Mouse (Mus musculus) embryonic facial prominence, embryonic 11.5 days (tissue): ENCODE data around the gene Cdca7l. TPM values are rescaled to one million over a fixed set of nuclear protein-coding genes. Genes with fewer than 3 reads are reported as not detected.

Experiments
- ATAC-seq: fragments of 200-750 bp; cut with Nextera tagmentation; replicated peaks from 2 replicates; pipeline ENCODE4 v1.8.0; 2017; ENCODE audit warnings: low read depth; ENCODE audit not compliant: insufficient number of reproducible peaks, low FRiP score, low TSS enrichment
- DNase-seq: peaks from one replicate; pipeline ENCODE4 v3.0.0-alpha.2; 2015; ENCODE audit warnings: low spot score
- H3K27ac ChIP-seq: fragments of 300-500 bp; sonication (generic); replicated peaks from 2 replicates; pipeline ENCODE4 v1.5.1; 2014; ENCODE audit warnings: mild to moderate bottlenecking, low read depth, low read length, control low read depth
- H3K27me3 ChIP-seq: fragments of 300-500 bp; sonication (generic); 2 replicates; pipeline ENCODE4 v1.6.1; 2014; ENCODE audit warnings: mild to moderate bottlenecking, low read length, moderate library complexity, mixed read lengths; ENCODE audit not compliant: control insufficient read depth, insufficient read depth
- H3K36me3 ChIP-seq: fragments of 300-500 bp; sonication (generic); replicated peaks from 2 replicates; pipeline ENCODE4 v1.6.1; 2014; ENCODE audit warnings: low read depth, mild to moderate bottlenecking, low read length, moderate library complexity, mixed read lengths; ENCODE audit not compliant: control insufficient read depth, insufficient read depth
- H3K4me1 ChIP-seq: fragments of 300-500 bp; sonication (generic); 2 replicates; pipeline ENCODE4 v1.6.1; 2014; ENCODE audit warnings: low read length, mixed read lengths; ENCODE audit not compliant: control insufficient read depth, insufficient read depth
- H3K4me2 ChIP-seq: fragments of 300-500 bp; sonication (generic); 2 replicates; pipeline ENCODE4 v1.6.1; 2014; ENCODE audit warnings: low read depth, mild to moderate bottlenecking, control low read depth, low read length, moderate library complexity
- H3K4me3 ChIP-seq: fragments of 300-500 bp; sonication (generic); 2 replicates; pipeline ENCODE4 v1.5.1; 2014; ENCODE audit warnings: low read depth, low read length, control low read depth
- H3K9ac ChIP-seq: fragments of 300-500 bp; sonication (generic); replicated peaks from 2 replicates; pipeline ENCODE4 v1.6.1; 2014; ENCODE audit warnings: mild to moderate bottlenecking, control low read depth, low read length
- H3K9me3 ChIP-seq: fragments of 300-500 bp; sonication (generic); replicated peaks from 2 replicates; pipeline ENCODE4 v1.6.1; 2016; ENCODE audit warnings: mild to moderate bottlenecking, low read length, inconsistent platforms, mixed read lengths; ENCODE audit not compliant: control insufficient read depth
- WGBS: fragments of 180-500 bp; shearing (Covaris S2); extraction: QIAGEN DNeasy Blood & Tissue Kit; methylation state at CpG from one replicate; pipeline ENCODE4 v1.1.7; 2014; 5-methylcytosine and 5-hydroxymethylcytosine counted together
- polyA plus RNA-seq: library from polyadenylated mRNA; unstranded; fragments of >200 nt; fragmentation: Nextera tagmentation; extraction: Ambion mirVana; gene quantifications from 2 replicates; pipeline ENCODE4 v1.2.1, GENCODE M21; 2014

Cdca7l gene
- polyA plus RNA-seq, 1 experiment from 2014 or later, result 47.1 TPM

- Histone ChIP-seq H3K9ac (no peak overlapping the region), H3K27me3 (no peaks in the 10 kb centered on the region; the same call in 1 of the 2 replicates), H3K4me2 (no peak overlapping the region), H3K4me1 (no peaks in the 10 kb centered on the region), H3K27ac (no peak overlapping the region), H3K4me3 (no peak overlapping the region), H3K9me3 (no peaks in the 10 kb centered on the region), H3K36me3 (no peaks in the 10 kb centered on the region)
- ATAC-seq, result no peak
- WGBS, result 46% methylated on average over 2 of the region's 2 CpGs
- no peak for DNase-seq
Measured at GRCm38 (mm10) chr12:117770211-117770610, 33.9 kb upstream of the Cdca7l start.

- DNase-seq (no peak), ATAC-seq (no peak)
- Histone ChIP-seq H3K36me3 (no peaks in the 10 kb centered on the region), H3K4me2 (no peak overlapping the region), H3K9me3 (no peaks in the 10 kb centered on the region), H3K27me3 (no peaks in the 10 kb centered on the region; the same call in 1 of the 2 replicates), H3K4me1 (no peaks in the 10 kb centered on the region), H3K4me3 (no peak overlapping the region), H3K9ac (no peak overlapping the region), H3K27ac (no peak overlapping the region)
- WGBS, result 86% methylated on average over 4 of the region's 4 CpGs
Measured at GRCm38 (mm10) chr12:117771156-117771555, 32.9 kb upstream of the Cdca7l start.

- Histone ChIP-seq H3K4me1 (no peaks in the 10 kb centered on the region), H3K4me2 (no peak overlapping the region), H3K27me3 (no peaks in the 10 kb centered on the region; the same call in 1 of the 2 replicates), H3K9me3 (no peaks in the 10 kb centered on the region), H3K4me3 (no peak overlapping the region), H3K27ac (no peak overlapping the region), H3K9ac (no peak overlapping the region), H3K36me3 (no peaks in the 10 kb centered on the region)
- peak; percentile 85 for DNase-seq
- 0% methylated on average over 2 of the region's 2 CpGs for WGBS
- ATAC-seq, result no peak
Measured at GRCm38 (mm10) chr12:117772638-117773037, 31.5 kb upstream of the Cdca7l start.

- Histone ChIP-seq H3K9me3 (no peaks in the 10 kb centered on the region), H3K27me3 (no peaks in the 10 kb centered on the region), H3K4me1 (no peaks in the 10 kb centered on the region), H3K4me3 (no peak overlapping the region), H3K4me2 (no peak overlapping the region), H3K27ac (no peak overlapping the region), H3K36me3 (no peaks in the 10 kb centered on the region), H3K9ac (no peak overlapping the region)
- ATAC-seq (no peak), DNase-seq (no peak)
- WGBS, result 66% methylated on average over 5 of the region's 5 CpGs
Measured at GRCm38 (mm10) chr12:117776841-117777240, 27.2 kb upstream of the Cdca7l start.

- ATAC-seq, result no peak
- 40% methylated on average over 2 of the region's 2 CpGs for WGBS
Measured at GRCm38 (mm10) chr12:117781360-117781759, 22.7 kb upstream of the Cdca7l start.

GRCm38 (mm10) chr12:117783426-117783825, 20.7 kb upstream of the Cdca7l start:
- Histone ChIP-seq H3K9me3 (no peaks in the 10 kb centered on the region), H3K27ac (no peak overlapping the region), H3K4me1 (no peaks in the 10 kb centered on the region), H3K4me2 (no peak overlapping the region), H3K36me3 (no peaks in the 10 kb centered on the region), H3K4me3 (no peak overlapping the region), H3K27me3 (no peaks in the 10 kb centered on the region), H3K9ac (no peak overlapping the region)
- no peak for DNase-seq
- 47% methylated on average over 1 of the region's 1 CpGs for WGBS
- ATAC-seq, result no peak

More at GRCm38 (mm10) chr12:117781360-117781759, 22.7 kb upstream of the Cdca7l start:
- Histone ChIP-seq H3K4me2 (no peak overlapping the region), H3K9me3 (no peaks in the 10 kb centered on the region), H3K4me1 (no peaks in the 10 kb centered on the region), H3K4me3 (no peak overlapping the region), H3K27me3 (no peaks in the 10 kb centered on the region), H3K36me3 (no peaks in the 10 kb centered on the region), H3K9ac (no peak overlapping the region), H3K27ac (no peak overlapping the region)
- no peak for DNase-seq

- Histone ChIP-seq H3K4me1 (no peaks in the 10 kb centered on the region; the same call in 1 of the 2 replicates), H3K36me3 (no peaks in the 10 kb centered on the region), H3K9ac (no peak overlapping the region), H3K9me3 (no peaks in the 10 kb centered on the region), H3K27ac (no peak overlapping the region), H3K27me3 (no peaks in the 10 kb centered on the region), H3K4me3 (no peak overlapping the region), H3K4me2 (no peak overlapping the region)
- DNase-seq (no peak), ATAC-seq (no peak)
- WGBS, result 26% methylated on average over 6 of the region's 6 CpGs
Measured at GRCm38 (mm10) chr12:117786621-117787020, 17.5 kb upstream of the Cdca7l start.

- no peaks in the 10 kb centered on the region for H3K9me3 ChIP-seq
- H3K27me3 ChIP-seq, result no peaks in the 10 kb centered on the region
- H3K4me1 ChIP-seq, result no peaks in the 10 kb centered on the region; the same call in 1 of the 2 replicates
- H3K4me3 ChIP-seq, result peak overlapping the region; percentile 3; the same call in 1 of the 2 replicates
- peak; percentile 22 for DNase-seq
- H3K27ac ChIP-seq, result no peak overlapping the region
- H3K9ac ChIP-seq, result peak overlapping the region; percentile 39
- H3K36me3 ChIP-seq, result no peaks in the 10 kb centered on the region
- peak overlapping the region; percentile 38 for H3K4me2 ChIP-seq
- ATAC-seq, result 0 out of 2 replicates have a peak, but pooled peaks have one; percentile 44
- WGBS, result 8% methylated on average over 24 of the region's 24 CpGs
Measured at GRCm38 (mm10) chr12:117788513-117789011, 15.5 kb upstream of the Cdca7l start.
